Mouse (Mus musculus) intestine, embryonic 15.5 days (tissue): ENCODE results near the gene Slc37a1. TPM values are rescaled to one million over a fixed set of nuclear protein-coding genes. Genes with fewer than 3 reads are reported as not detected.
"Not testable (repeated sequence)": the region's sequence is repeated elsewhere in the genome, so short reads cannot be mapped to it uniquely, and the experiment has no call there.

Source experiments
- ATAC-seq: fragments of 200-750 bp; cut with Nextera tagmentation; 2 replicates; pipeline ENCODE4 v1.8.0; 2017; ENCODE audit warnings: moderate TSS enrichment, moderate library complexity
- H3K27ac ChIP-seq: fragments of 300-500 bp; sonication (generic); 2 replicates; pipeline ENCODE4 v1.5.1; 2015; ENCODE audit warnings: mild to moderate bottlenecking, inconsistent platforms
- H3K27me3 ChIP-seq: fragments of 300-500 bp; sonication (generic); replicated peaks from 2 replicates; pipeline ENCODE4 v1.6.1; 2015; ENCODE audit warnings: inconsistent platforms
- H3K36me3 ChIP-seq: fragments of 300-500 bp; sonication (generic); 2 replicates; pipeline ENCODE4 v1.6.1; 2015; ENCODE audit warnings: inconsistent platforms
- H3K4me1 ChIP-seq: fragments of 300-500 bp; sonication (generic); replicated peaks from 2 replicates; pipeline ENCODE4 v1.6.1; 2015; ENCODE audit warnings: inconsistent platforms
- H3K4me2 ChIP-seq: fragments of 300-500 bp; sonication (generic); replicated peaks from 2 replicates; pipeline ENCODE4 v1.6.1; 2015; ENCODE audit warnings: mild to moderate bottlenecking, inconsistent platforms
- H3K4me3 ChIP-seq: fragments of 300-500 bp; sonication (generic); replicated peaks from 2 replicates; pipeline ENCODE4 v1.5.1; 2015; ENCODE audit warnings: inconsistent platforms
- H3K9ac ChIP-seq: fragments of 300-500 bp; sonication (generic); 2 replicates; pipeline ENCODE4 v1.6.1; 2015; ENCODE audit warnings: inconsistent platforms
- H3K9me3 ChIP-seq: fragments of 300-500 bp; sonication (generic); 2 replicates; pipeline ENCODE4 v1.6.1; 2016; ENCODE audit warnings: inconsistent platforms
- WGBS: fragments of 180-500 bp; shearing (Covaris S2); methylation state at CpG from one replicate; pipeline ENCODE4 v1.1.7; 2015; 5-methylcytosine and 5-hydroxymethylcytosine counted together
- polyA plus RNA-seq: library from polyadenylated mRNA; unstranded; fragments of >200 nt; fragmentation: Nextera tagmentation; extraction: Ambion mirVana; gene quantifications from 2 replicates; pipeline ENCODE4 v1.2.1, GENCODE M21; 2015

Slc37a1 gene
- polyA plus RNA-seq, 1 experiment from 2014 or later = 18.4 TPM

GRCm38 (mm10) chr17:31349388-31349787 lies 62.8 kb downstream of the Slc37a1 start:
- Histone ChIP-seq H3K4me2 (no peak overlapping the region), H3K9ac (no peak overlapping the region), H3K36me3 (peaks cover 3% of the 10 kb centered on the region; the same call in 1 of the 2 replicates), H3K4me3 (no peak overlapping the region), H3K9me3 (no peaks in the 10 kb centered on the region), H3K27ac (no peak overlapping the region), H3K4me1 (no peaks in the 10 kb centered on the region), H3K27me3 (no peaks in the 10 kb centered on the region)
- 83% methylated on average over 12 of the region's 12 CpGs for WGBS
- no peak for ATAC-seq

DNA sequence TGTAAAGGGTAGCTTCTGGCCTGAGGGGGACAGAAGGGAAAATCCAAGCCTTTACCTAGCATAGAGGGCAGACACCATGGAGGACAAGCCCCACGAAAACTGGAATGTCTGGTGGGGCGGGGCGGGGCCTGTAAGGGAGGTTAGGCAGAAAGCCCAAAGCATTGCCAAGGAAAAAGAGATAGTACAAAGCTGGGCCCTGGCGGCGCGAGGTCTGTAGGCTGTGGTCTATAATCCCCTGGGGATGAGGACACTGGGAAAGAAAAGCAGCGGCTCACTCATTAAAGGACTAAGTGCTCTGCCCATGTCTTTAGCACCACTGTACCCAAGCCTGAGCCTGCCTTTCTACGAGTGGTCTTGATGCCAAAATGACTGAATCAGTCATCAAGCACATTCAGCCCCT lies 65.4 kb downstream of the Slc37a1 start:
- no peak for ATAC-seq
- WGBS = 75% methylated on average over 8 of the region's 8 CpGs
- peaks cover 3% of the 10 kb centered on the region; the same call in 1 of the 2 replicates for H3K36me3 ChIP-seq
- no peaks in the 10 kb centered on the region for H3K4me1 ChIP-seq
- H3K27me3 ChIP-seq = no peaks in the 10 kb centered on the region
- no peak overlapping the region for H3K4me2 ChIP-seq
- no peak overlapping the region for H3K9ac ChIP-seq
- no peaks in the 10 kb centered on the region for H3K9me3 ChIP-seq
- no peak overlapping the region for H3K4me3 ChIP-seq
- H3K27ac ChIP-seq = no peak overlapping the region

- H3K9me3 ChIP-seq = no peaks in the 10 kb centered on the region
- peaks cover 3% of the 10 kb centered on the region; the same call in 1 of the 2 replicates for H3K36me3 ChIP-seq
- H3K4me3 ChIP-seq = no peak overlapping the region
- H3K9ac ChIP-seq = no peak overlapping the region
- WGBS = 76% methylated on average over 2 of the region's 2 CpGs
- no peak overlapping the region for H3K27ac ChIP-seq
- ATAC-seq = no peak
- no peaks in the 10 kb centered on the region for H3K4me1 ChIP-seq
- no peaks in the 10 kb centered on the region for H3K27me3 ChIP-seq
- no peak overlapping the region for H3K4me2 ChIP-seq
Observed at GRCm38 (mm10) chr17:31353255-31353654, 66.7 kb downstream of the Slc37a1 start.

GRCm38 (mm10) chr17:31354684-31355083 lies 68.1 kb downstream of the Slc37a1 start:
- not testable (repeated sequence) for ATAC-seq, H3K4me3 ChIP-seq, H3K27me3 ChIP-seq, H3K27ac ChIP-seq, H3K9ac ChIP-seq, H3K4me1 ChIP-seq, H3K4me2 ChIP-seq, H3K9me3 ChIP-seq, H3K36me3 ChIP-seq
- whole genome bisulfite sequencing = 76% methylated on average over 3 of the region's 3 CpGs

GRCm38 (mm10) chr17:31355792-31356502 lies 69.4 kb downstream of the Slc37a1 start:
- Histone ChIP-seq H3K36me3 (no peaks in the 10 kb centered on the region), H3K4me3 (no peak overlapping the region), H3K9me3 (no peaks in the 10 kb centered on the region), H3K27me3 (no peaks in the 10 kb centered on the region), H3K9ac (no peak overlapping the region), H3K4me1 (no peaks in the 10 kb centered on the region), H3K4me2 (no peak overlapping the region), H3K27ac (no peak overlapping the region)
- 37% methylated on average over 8 of the region's 8 CpGs for whole genome bisulfite sequencing
- no peak for ATAC-seq

DNA sequence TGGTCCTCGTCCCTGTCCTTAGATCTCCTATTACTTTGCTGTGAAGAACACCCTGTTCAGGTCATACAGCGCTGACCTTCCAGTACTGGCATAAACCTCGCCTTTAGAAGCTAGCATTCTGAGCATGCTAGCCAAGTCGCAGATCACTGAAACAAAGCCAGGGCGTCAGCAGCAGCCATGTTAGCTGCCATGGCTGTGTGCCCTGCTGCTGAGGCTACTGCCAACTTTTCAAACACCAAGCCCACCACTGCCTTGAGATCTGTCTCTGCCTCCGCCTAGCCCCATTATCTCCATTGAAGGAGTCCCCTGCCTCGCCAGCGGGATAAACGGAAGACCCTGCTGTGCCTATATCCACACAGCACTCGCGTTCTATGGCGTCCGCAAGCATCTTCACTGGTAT lies 74.0 kb downstream of the Slc37a1 start:
- no peak overlapping the region for H3K27ac ChIP-seq
- H3K9me3 ChIP-seq = no peaks in the 10 kb centered on the region
- H3K9ac ChIP-seq = no peak overlapping the region
- no peaks in the 10 kb centered on the region for H3K27me3 ChIP-seq
- no peak for ATAC-seq
- H3K4me2 ChIP-seq = no peak overlapping the region
- no peak overlapping the region for H3K4me3 ChIP-seq
- H3K4me1 ChIP-seq = no peaks in the 10 kb centered on the region
- WGBS = 81% methylated on average over 13 of the region's 13 CpGs
- no peaks in the 10 kb centered on the region for H3K36me3 ChIP-seq

GRCm38 (mm10) chr17:31365586-31366166 lies 79.1 kb downstream of the Slc37a1 start:
- Histone ChIP-seq H3K36me3 (no peaks in the 10 kb centered on the region), H3K9ac (no peak overlapping the region), H3K27ac (no peak overlapping the region), H3K4me3 (no peak overlapping the region), H3K4me2 (no peak overlapping the region), H3K27me3 (no peaks in the 10 kb centered on the region), H3K4me1 (no peaks in the 10 kb centered on the region), H3K9me3 (no peaks in the 10 kb centered on the region)
- no peak for ATAC-seq
- WGBS = 75% methylated on average over 5 of the region's 5 CpGs

- Histone ChIP-seq H3K36me3 (no peaks in the 10 kb centered on the region), H3K4me1 (no peaks in the 10 kb centered on the region), H3K27me3 (no peaks in the 10 kb centered on the region), H3K27ac (no peak overlapping the region), H3K9me3 (no peaks in the 10 kb centered on the region), H3K4me3 (no peak overlapping the region), H3K9ac (no peak overlapping the region), H3K4me2 (no peak overlapping the region)
- no peak for ATAC-seq
- WGBS = 69% methylated on average over 2 of the region's 2 CpGs
Observed at GRCm38 (mm10) chr17:31370221-31370620, 83.6 kb downstream of the Slc37a1 start.

DNA sequence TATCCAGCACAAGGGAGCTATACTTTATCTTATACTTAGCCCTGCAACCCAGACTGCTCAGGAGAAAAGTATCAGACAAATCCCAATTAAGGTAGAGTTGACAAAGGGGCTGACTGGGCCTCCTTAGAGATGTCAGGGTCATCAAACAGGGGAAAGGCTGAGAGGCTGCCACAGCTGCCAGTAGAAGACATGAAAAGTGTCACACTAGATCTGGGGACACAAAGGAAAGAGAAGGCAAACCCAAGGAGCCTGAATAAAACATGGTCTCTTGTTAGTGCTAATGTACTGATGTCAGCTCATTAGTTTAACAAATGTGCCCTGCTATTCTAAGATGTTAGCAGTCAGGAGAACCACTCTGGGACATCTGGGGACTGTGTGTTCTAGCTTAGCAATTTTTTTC lies 84.3 kb downstream of the Slc37a1 start:
- ATAC-seq = no peak
- H3K9ac ChIP-seq = no peak overlapping the region
- no peaks in the 10 kb centered on the region for H3K27me3 ChIP-seq
- no peaks in the 10 kb centered on the region for H3K4me1 ChIP-seq
- H3K36me3 ChIP-seq = no peaks in the 10 kb centered on the region
- no peak overlapping the region for H3K4me2 ChIP-seq
- no peak overlapping the region for H3K4me3 ChIP-seq
- H3K9me3 ChIP-seq = no peaks in the 10 kb centered on the region
- no peak overlapping the region for H3K27ac ChIP-seq

DNA sequence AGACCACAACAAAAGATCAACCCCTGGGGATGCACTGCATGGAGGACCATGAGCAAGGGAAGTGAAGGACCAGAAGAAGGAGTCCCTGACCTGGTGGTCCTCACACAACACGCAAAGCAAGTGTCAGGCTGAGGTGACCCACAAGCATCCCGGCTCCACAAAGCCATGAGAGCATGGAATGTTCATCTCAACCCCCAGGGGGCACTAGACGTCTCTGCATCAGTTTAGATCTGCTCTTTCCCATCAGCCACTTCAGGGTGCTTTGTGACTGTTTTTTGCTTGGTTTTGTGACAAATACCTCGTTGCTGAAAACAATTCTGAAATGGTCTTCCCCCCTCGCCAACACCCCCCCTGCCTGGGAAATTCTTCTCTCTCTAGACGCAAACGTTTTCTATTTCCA lies 91.4 kb downstream of the Slc37a1 start:
- Histone ChIP-seq H3K4me2 (0 out of 2 replicates have a peak overlapping the region, but pooled peaks have one; percentile 4), H3K9me3 (no peaks in the 10 kb centered on the region), H3K4me3 (no peak overlapping the region), H3K36me3 (no peaks in the 10 kb centered on the region), H3K27ac (no peak overlapping the region), H3K9ac (no peak overlapping the region), H3K4me1 (0 out of 2 replicates have a peak, but pooled peaks cover 9% of the 10 kb centered on the region), H3K27me3 (no peaks in the 10 kb centered on the region)
- 12% methylated on average over 7 of the region's 7 CpGs for WGBS
- no peak for ATAC-seq

DNA sequence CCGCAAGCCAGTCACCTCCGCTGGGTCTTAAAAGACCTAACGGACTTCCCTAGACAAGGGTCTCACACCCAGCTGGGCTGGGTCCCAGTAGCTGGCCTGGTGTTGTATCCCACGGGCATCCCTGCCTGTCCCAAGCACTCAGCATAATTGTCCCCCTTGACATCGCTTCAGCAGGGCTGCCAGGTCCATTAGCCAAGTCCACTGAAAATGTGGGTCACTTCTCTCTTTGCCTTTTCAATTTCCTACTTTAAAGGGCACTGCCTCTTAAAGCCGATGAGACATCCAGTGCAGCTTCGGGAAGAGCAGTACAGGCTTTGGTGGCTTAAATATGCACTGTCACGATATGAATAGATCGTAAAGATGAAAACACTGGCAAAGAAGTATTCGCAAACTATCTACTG lies 91.8 kb downstream of the Slc37a1 start:
- 62% methylated on average over 10 of the region's 10 CpGs for WGBS
- Histone ChIP-seq H3K4me2 (0 out of 2 replicates have a peak overlapping the region, but pooled peaks have one; percentile 4), H3K9me3 (no peaks in the 10 kb centered on the region), H3K36me3 (no peaks in the 10 kb centered on the region), H3K4me3 (no peak overlapping the region), H3K4me1 (peaks cover 11% of the 10 kb centered on the region; the same call in 1 of the 2 replicates), H3K27ac (no peak overlapping the region), H3K9ac (no peak overlapping the region), H3K27me3 (no peaks in the 10 kb centered on the region)
- ATAC-seq = no peak

- H3K9me3 ChIP-seq = no peaks in the 10 kb centered on the region
- H3K27ac ChIP-seq = no peak overlapping the region
- no peak for ATAC-seq
Observed at GRCm38 (mm10) chr17:31379086-31379485, 92.5 kb downstream of the Slc37a1 start.

DNA sequence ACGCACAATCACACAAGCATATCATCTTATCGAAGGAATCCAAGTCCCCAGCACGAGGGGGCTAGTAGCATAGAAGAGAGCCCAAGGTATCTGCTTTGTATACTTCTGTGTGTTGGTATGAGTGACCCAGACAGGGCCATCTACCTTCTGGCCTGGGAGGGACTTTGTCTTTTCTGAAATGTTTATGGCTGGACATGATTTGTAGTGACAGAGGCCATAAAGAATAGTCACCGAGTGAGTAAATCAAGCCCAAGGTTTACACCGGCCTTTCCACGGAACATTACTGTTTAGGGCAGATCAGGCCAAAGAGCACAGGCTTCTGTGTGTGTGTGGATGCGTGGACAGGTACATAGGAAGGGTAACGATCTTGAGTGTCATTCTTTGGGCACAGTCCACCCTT lies 93.3 kb downstream of the Slc37a1 start:
- no peak overlapping the region for H3K4me3 ChIP-seq
- no peak overlapping the region for H3K27ac ChIP-seq
- peak; percentile 48 for ATAC-seq
- H3K36me3 ChIP-seq = no peaks in the 10 kb centered on the region
- H3K4me1 ChIP-seq = peaks cover 22% of the 10 kb centered on the region
- no peak overlapping the region for H3K4me2 ChIP-seq
- no peaks in the 10 kb centered on the region for H3K27me3 ChIP-seq
- no peak overlapping the region for H3K9ac ChIP-seq
- 31% methylated on average over 8 of the region's 8 CpGs for WGBS
- no peaks in the 10 kb centered on the region for H3K9me3 ChIP-seq

More at GRCm38 (mm10) chr17:31379086-31379485, 92.5 kb downstream of the Slc37a1 start:
- Histone ChIP-seq H3K27me3 (no peaks in the 10 kb centered on the region), H3K9ac (no peak overlapping the region), H3K4me2 (no peak overlapping the region), H3K4me3 (no peak overlapping the region), H3K4me1 (peaks cover 16% of the 10 kb centered on the region; the same call in 1 of the 2 replicates), H3K36me3 (no peaks in the 10 kb centered on the region)
- WGBS = 79% methylated on average over 2 of the region's 2 CpGs
